Mouse (Mus musculus) E14TG2a.4 (cell line): ENCODE results near the gene Sox18.

Experiments used
- CTCF ChIP-seq: conservative IDR thresholded peaks from 2 replicates; pipeline ENCODE4 v1.5.1; 2014; ENCODE audit warnings: low read length
- POU5F1 ChIP-seq: IDR thresholded peaks from 2 replicates; pipeline ENCODE4 v1.6.1; 2014; ENCODE audit warnings: low read length, borderline replicate concordance

DNA sequence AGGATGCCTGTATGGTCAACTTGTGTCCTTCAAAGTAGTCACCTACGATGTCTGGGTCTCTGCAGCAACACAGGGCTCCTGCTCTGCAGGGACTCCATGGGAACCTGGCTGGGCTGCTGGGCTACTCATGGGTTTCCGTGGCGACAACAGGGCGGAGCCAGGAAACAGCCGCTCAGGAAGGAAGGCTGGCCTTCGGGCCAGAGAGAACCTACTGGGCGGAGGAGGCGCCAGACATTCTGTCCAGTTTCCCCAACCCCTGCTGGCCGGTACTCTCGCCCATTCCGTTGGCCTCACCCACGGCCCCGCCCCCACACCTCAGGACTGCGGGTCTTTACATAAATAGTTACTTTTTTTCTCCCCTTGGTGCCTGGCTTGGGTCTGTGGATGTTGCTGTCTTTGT is 4.0 kb upstream of the Sox18 start:
- TF ChIP-seq CTCF (no peak), POU5F1 (no peak)
